Mouse (Mus musculus) frontal cortex, adult 2 months (tissue): ENCODE measurements around the gene Ttll4. TPM values are rescaled to one million over a fixed set of nuclear protein-coding genes. Genes with fewer than 3 reads are reported as not detected.

Experiments used
- DNase-seq, 2 experiments: peaks; one replicate each; pipeline ENCODE4 v3.0.0; 2022; ENCODE audit warnings: low spot score in 1 of 2; ENCODE audit errors: extremely low spot score in 1 of 2
- polyA plus RNA-seq: library from polyadenylated mRNA; depleted of rRNA; stranded (reverse); fragments of >200 nt; gene quantifications from 2 replicates; pipeline ENCODE4 v1.2.3, GENCODE M21; 2012; rRNA removed

Ttll4 gene
- polyA plus RNA-seq, 1 experiment = 19.2 TPM

GRCm38 (mm10) chr1:74750683-74751082, 89.1 kb downstream of the Ttll4 start:
- DNase-seq = peak in 1 of 2 experiments; percentile 51

GRCm38 (mm10) chr1:74752150-74752549, 90.6 kb downstream of the Ttll4 start:
- DNase-seq = no peak

GRCm38 (mm10) chr1:74752833-74753232, 91.3 kb downstream of the Ttll4 start:
- DNase-seq = no peak

Other genes with a start within 250 kb of the Ttll4 start
- 26.3 and 26.8 TPM in 2 replicates for gene Cnot9, start 155.7 kb upstream of the Ttll4 start, polyA plus RNA-seq
- 15.8 and 19.2 TPM in 2 replicates for gene Plcd4, start 118.9 kb upstream of the Ttll4 start, polyA plus RNA-seq
- gene Usp37, start 117.5 kb upstream of the Ttll4 start, polyA plus RNA-seq = 9.8 and 12.2 TPM in 2 replicates
- gene Zfp142, start 73.5 kb upstream of the Ttll4 start, polyA plus RNA-seq = 23.4 and 24.8 TPM in 2 replicates
- 26.4 and 31.5 TPM in 2 replicates for gene Bcs1l, start 73.5 kb upstream of the Ttll4 start, polyA plus RNA-seq
- gene Rnf25, start 60.3 kb upstream of the Ttll4 start, polyA plus RNA-seq = 127 and 138 TPM in 2 replicates
- gene Stk36, start 60.3 kb upstream of the Ttll4 start, polyA plus RNA-seq = 5.5 and 6.2 TPM in 2 replicates
- gene Cyp27a1, start 51.8 kb downstream of the Ttll4 start, polyA plus RNA-seq = 14.1 and 14.5 TPM in 2 replicates
- 0.76 and 0.88 TPM in 2 replicates for gene Prkag3, start 87.5 kb downstream of the Ttll4 start, polyA plus RNA-seq
- gene Wnt6, start 110.1 kb downstream of the Ttll4 start, polyA plus RNA-seq = 7.9 and 8.9 TPM in 2 replicates
- gene Wnt10a, start 129.8 kb downstream of the Ttll4 start, polyA plus RNA-seq = 6.0 and 7.2 TPM in 2 replicates
- gene Cdk5r2, start 193.2 kb downstream of the Ttll4 start, polyA plus RNA-seq = 224 and 291 TPM in 2 replicates
- not detected in 2 replicates for gene Fev, start 223.7 kb downstream of the Ttll4 start, polyA plus RNA-seq
- gene Cryba2, start 231.4 kb downstream of the Ttll4 start, polyA plus RNA-seq = 0.36 and 0.48 TPM in 2 replicates